Comparison of ENCODE assay signal across 35 mouse cellular contexts in the genomic region with DNA sequence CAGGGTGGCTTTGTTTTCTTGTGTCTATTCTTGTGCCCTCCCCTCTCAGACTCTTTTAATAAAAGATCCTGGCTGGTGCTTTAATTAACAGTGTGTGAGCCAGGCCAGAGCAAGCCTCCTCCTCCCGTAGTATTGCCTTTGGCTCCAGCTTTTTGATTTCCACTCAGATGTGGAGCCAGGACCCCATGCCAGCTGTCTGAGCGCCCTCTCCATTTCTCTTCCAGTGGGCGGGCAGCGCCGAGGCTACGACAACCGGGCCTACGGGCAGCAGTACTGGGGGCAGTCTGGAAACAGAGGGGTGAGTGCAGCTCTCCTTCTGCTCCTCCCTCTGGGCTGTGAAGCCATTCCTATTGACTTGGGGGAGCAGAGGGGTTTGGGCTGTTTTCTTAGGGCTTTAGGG. TPM values are rescaled to one million over a fixed set of nuclear protein-coding genes. Genes with fewer than 3 reads are reported as not detected.
DNase-seq lines count a peak whose midpoint lies in the region; ATAC-seq lines count a peak whose summit lies in the region.
"Had no signal": no experiment of that assay in that cellular context is flagged by ENCODE, and none has a peak within 500 bp of the region (broad histone marks: within the 10 kb centered on the region; RNA-seq: fewer than 3 reads in every experiment).

No protein-coding gene starts in this region.

- H3K9ac ChIP-seq in forebrain, embryonic 14.5 days (ENCODE audit: low read length) = no peak overlapping the region
- no peak overlapping the region for H3K9ac ChIP-seq in forebrain, embryonic 12.5 days
- H3K9ac ChIP-seq: embryonic facial prominence, embryonic 13.5 days; hindbrain, embryonic 12.5 days; limb, embryonic 15.5 days; liver, embryonic 13.5 days had no signal

- 88% methylated on average over 8 of the region's 8 CpGs for WGBS in forebrain, embryonic 14.5 days
- WGBS in forebrain, embryonic 12.5 days = 91% methylated on average over 8 of the region's 8 CpGs
- 96% methylated on average over 8 of the region's 8 CpGs for WGBS in midbrain, embryonic 10.5 days

- no peak overlapping the region for H3K4me3 ChIP-seq in forebrain, embryonic 14.5 days (ENCODE audit: low read depth, low read length)
- no peak overlapping the region for H3K4me3 ChIP-seq in forebrain, embryonic 12.5 days (replicated peaks)
- no peak overlapping the region for H3K4me3 ChIP-seq in midbrain, embryonic 10.5 days
- H3K4me3 ChIP-seq: embryonic facial prominence, embryonic 13.5 days; hindbrain, embryonic 12.5 days; limb, embryonic 10.5 days; limb, embryonic 15.5 days; liver, embryonic 13.5 days had no signal

- no peaks in the 10 kb centered on the region for H3K9me3 ChIP-seq in forebrain, embryonic 14.5 days (replicated peaks; ENCODE audit: control insufficient read depth, low read length)
- no peaks in the 10 kb centered on the region for H3K9me3 ChIP-seq in forebrain, embryonic 12.5 days
- H3K9me3 ChIP-seq in midbrain, embryonic 10.5 days (replicated peaks) = no peaks in the 10 kb centered on the region
- H3K9me3 ChIP-seq: embryonic facial prominence, embryonic 13.5 days; hindbrain, embryonic 12.5 days; limb, embryonic 10.5 days; limb, embryonic 15.5 days; liver, embryonic 13.5 days had no signal

- no peak overlapping the region for H3K27ac ChIP-seq in forebrain, embryonic 14.5 days (ENCODE audit: low read depth, low read length)
- H3K27ac ChIP-seq in forebrain, embryonic 12.5 days = no peak overlapping the region
- no peak overlapping the region for H3K27ac ChIP-seq in midbrain, embryonic 10.5 days (replicated peaks)
- H3K27ac ChIP-seq: embryonic facial prominence, embryonic 13.5 days; hindbrain, embryonic 12.5 days; limb, embryonic 10.5 days; limb, embryonic 15.5 days; liver, embryonic 13.5 days had no signal

- H3K36me3 ChIP-seq in forebrain, embryonic 14.5 days (ENCODE audit: control insufficient read depth, insufficient read depth, low read length) = peaks cover 97% of the 10 kb centered on the region
- peaks cover 94% of the 10 kb centered on the region for H3K36me3 ChIP-seq in forebrain, embryonic 12.5 days (replicated peaks)
- peaks cover 100% of the 10 kb centered on the region for H3K36me3 ChIP-seq in midbrain, embryonic 10.5 days

- no peak overlapping the region for H3K4me2 ChIP-seq in forebrain, embryonic 14.5 days (ENCODE audit: low read length)
- H3K4me2 ChIP-seq in forebrain, embryonic 12.5 days = no peak overlapping the region
- H3K4me2 ChIP-seq: embryonic facial prominence, embryonic 13.5 days; hindbrain, embryonic 12.5 days; limb, embryonic 15.5 days; liver, embryonic 13.5 days had no signal

- peak; percentile 44 for DNase-seq in forebrain, embryonic 14.5 days (ENCODE audit: low spot score)
- peak; percentile 67 to 68 for DNase-seq in layer of hippocampus, postnatal 10 days (ENCODE audit: low spot score in 2 of 2)
- no peak for DNase-seq in layer of hippocampus, postnatal 25 days (ENCODE audit: extremely low spot score in 1 of 2, low spot score in 1 of 2)
- peak; percentile 62 to 66 for DNase-seq in right cerebral cortex, postnatal 10 days (ENCODE audit: low spot score in 2 of 2)
- no peak for DNase-seq in right cerebral cortex, postnatal 25 days
- DNase-seq in midbrain, embryonic 10.5 days (ENCODE audit: low spot score) = no peak
- DNase-seq: adrenal gland, postnatal 10 days; cerebellum, adult 11-12 months; cerebellum, adult 9-11 months; gastrocnemius, postnatal 10 days; heart, postnatal 36 days; kidney, adult 9 months; kidney, postnatal 14 days; liver, embryonic 13.5 days; lung, adult 18-20 months; lung, postnatal 4 days; right cerebral cortex, adult 18-20 months; thymus, postnatal 4 days had no signal

- no peaks in the 10 kb centered on the region for H3K4me1 ChIP-seq in forebrain, embryonic 14.5 days (ENCODE audit: control insufficient read depth, insufficient read depth, low read length)
- no peaks in the 10 kb centered on the region for H3K4me1 ChIP-seq in forebrain, embryonic 12.5 days
- H3K4me1 ChIP-seq in midbrain, embryonic 10.5 days = no peaks in the 10 kb centered on the region
- H3K4me1 ChIP-seq: embryonic facial prominence, embryonic 13.5 days; hindbrain, embryonic 12.5 days; limb, embryonic 10.5 days; limb, embryonic 15.5 days; liver, embryonic 13.5 days had no signal

- no peaks in the 10 kb centered on the region for H3K27me3 ChIP-seq in forebrain, embryonic 14.5 days (replicated peaks; ENCODE audit: control insufficient read depth, insufficient read depth, low read length)
- no peaks in the 10 kb centered on the region for H3K27me3 ChIP-seq in forebrain, embryonic 12.5 days
- no peaks in the 10 kb centered on the region for H3K27me3 ChIP-seq in midbrain, embryonic 10.5 days (ENCODE audit: low read depth, poor library complexity, severe bottlenecking)
- H3K27me3 ChIP-seq: embryonic facial prominence, embryonic 13.5 days; hindbrain, embryonic 12.5 days; limb, embryonic 15.5 days; liver, embryonic 13.5 days; Patski had no signal

- ATAC-seq in forebrain, embryonic 14.5 days = 0 out of 2 replicates have a peak, but pooled peaks have one; percentile 20
- ATAC-seq in forebrain, embryonic 12.5 days (ENCODE audit: low FRiP score) = no peak
- ATAC-seq: intestine, postnatal 0 days; lung, postnatal 0 days; Patski had no signal

RNA-seq across cellular contexts. Expression of a gene that starts 1.1 kb away (rescaled TPM):
- not detected in 2 replicates for polyA plus RNA-seq in forebrain, embryonic 14.5 days (2014; fragmentation: Nextera tagmentation; extraction: Ambion mirVana)
- not detected in 2 replicates for polyA plus RNA-seq in forebrain, embryonic 12.5 days (2016; fragmentation: Nextera tagmentation; extraction: Ambion mirVana)
- total RNA-seq in layer of hippocampus, postnatal 10 days (2021) = 10 to 100 TPM in 1 of 2 experiments, not detected in 1; 15.9 TPM
- 1 to 10 TPM in 1 of 2 experiments, not detected in 1; 4.5 TPM for total RNA-seq in layer of hippocampus, postnatal 25 days (2021)
- polyA plus RNA-seq in midbrain, embryonic 10.5 days (2016; fragmentation: Nextera tagmentation; extraction: Ambion mirVana) = not detected in 2 replicates
- total RNA-seq: adrenal gland, postnatal 10 days; common myeloid progenitor, adult 5-6 weeks; gastrocnemius, postnatal 10 days; heart, postnatal 36 days; layer of hippocampus, adult 18-20 months; left cerebral cortex, adult 8-10 months; megakaryocyte-erythroid progenitor cell, adult 5-6 weeks had no signal
- polyA plus RNA-seq: embryonic facial prominence, embryonic 13.5 days; heart, embryonic 16.5 days; hindbrain, embryonic 12.5 days; intestine, postnatal 0 days; limb, embryonic 10.5 days; limb, embryonic 15.5 days; liver, embryonic 13.5 days; lung, postnatal 0 days; midbrain, embryonic 14.5 days; neural tube, embryonic 11.5 days; stomach, embryonic 14.5 days; thymus, postnatal 0 days had no signal

RNA-seq across cellular contexts. Expression of a gene that starts 6.6 kb away (rescaled TPM):
- 66.0 and 77.8 TPM in 2 replicates for polyA plus RNA-seq in forebrain, embryonic 14.5 days (2014; fragmentation: Nextera tagmentation; extraction: Ambion mirVana)
- polyA plus RNA-seq in forebrain, embryonic 12.5 days (2016; fragmentation: Nextera tagmentation; extraction: Ambion mirVana) = 57.5 and 62.9 TPM in 2 replicates
- total RNA-seq in layer of hippocampus, postnatal 10 days (2021) = 100 to 1,000 TPM; 105 to 115 TPM
- total RNA-seq in layer of hippocampus, postnatal 25 days (2021) = 100 to 1,000 TPM; 103 to 111 TPM
- 55.2 and 63.4 TPM in 2 replicates for polyA plus RNA-seq in midbrain, embryonic 10.5 days (2016; fragmentation: Nextera tagmentation; extraction: Ambion mirVana)

RNA-seq across cellular contexts. Expression of a gene that starts 8.3 kb away (rescaled TPM):
- 346 and 353 TPM in 2 replicates for polyA plus RNA-seq in forebrain, embryonic 14.5 days (2014; fragmentation: Nextera tagmentation; extraction: Ambion mirVana)
- 131 and 139 TPM in 2 replicates for polyA plus RNA-seq in forebrain, embryonic 12.5 days (2016; fragmentation: Nextera tagmentation; extraction: Ambion mirVana)
- 100 to 1,000 TPM; 291 to 295 TPM for total RNA-seq in layer of hippocampus, postnatal 10 days (2021)
- 100 to 1,000 TPM; 188 to 192 TPM for total RNA-seq in layer of hippocampus, postnatal 25 days (2021)
- polyA plus RNA-seq in midbrain, embryonic 10.5 days (2016; fragmentation: Nextera tagmentation; extraction: Ambion mirVana) = 60.0 and 104 TPM in 2 replicates
- total RNA-seq: common myeloid progenitor, adult 5-6 weeks; heart, postnatal 36 days had no signal

RNA-seq across cellular contexts. Expression of a gene that starts 10.9 kb away (rescaled TPM):
- polyA plus RNA-seq in forebrain, embryonic 14.5 days (2014; fragmentation: Nextera tagmentation; extraction: Ambion mirVana) = 7.2 and 7.4 TPM in 2 replicates
- 7.2 and 7.8 TPM in 2 replicates for polyA plus RNA-seq in forebrain, embryonic 12.5 days (2016; fragmentation: Nextera tagmentation; extraction: Ambion mirVana)
- total RNA-seq in layer of hippocampus, postnatal 10 days (2021) = 100 to 1,000 TPM; 112 to 115 TPM
- 100 to 1,000 TPM; 109 to 120 TPM for total RNA-seq in layer of hippocampus, postnatal 25 days (2021)
- 4.3 and 4.4 TPM in 2 replicates for polyA plus RNA-seq in midbrain, embryonic 10.5 days (2016; fragmentation: Nextera tagmentation; extraction: Ambion mirVana)

RNA-seq across cellular contexts. Expression of a gene that starts 11.5 kb away (rescaled TPM):
- 50.7 and 65.3 TPM in 2 replicates for polyA plus RNA-seq in forebrain, embryonic 14.5 days (2014; fragmentation: Nextera tagmentation; extraction: Ambion mirVana)
- polyA plus RNA-seq in forebrain, embryonic 12.5 days (2016; fragmentation: Nextera tagmentation; extraction: Ambion mirVana) = 78.7 and 83.9 TPM in 2 replicates
- total RNA-seq in layer of hippocampus, postnatal 10 days (2021) = 10 to 100 TPM; 27.8 to 34.5 TPM
- total RNA-seq in layer of hippocampus, postnatal 25 days (2021) = 10 to 100 TPM; 35.3 to 36.4 TPM
- polyA plus RNA-seq in midbrain, embryonic 10.5 days (2016; fragmentation: Nextera tagmentation; extraction: Ambion mirVana) = 69.0 and 74.5 TPM in 2 replicates

Comparison
In these comparisons a context has a peak if more than half of its experiments do, and no peak if none do; other contexts are left out.
1. DNase-seq: peak in forebrain, embryonic 14.5 days (single experiment), layer of hippocampus, postnatal 10 days (2 of 2) and right cerebral cortex, postnatal 10 days (2 of 2); none in layer of hippocampus, postnatal 25 days (0 of 2), right cerebral cortex, postnatal 25 days (single experiment) and midbrain, embryonic 10.5 days (single experiment).